Mouse (Mus musculus): ENCODE measurements around the gene Qrich2.

- TF ChIP-seq GABPA (IDR thresholded peaks at IDR 0.05; ENCODE audit: insufficient replicate concordance, low read depth, low read length) (no peak), CTCF (conservative IDR thresholded peaks at IDR 0.05 in 1 of 2, IDR thresholded peaks at IDR 0.05 in 1 of 2; ENCODE audit: low read depth in 2 of 2, low read length in 2 of 2) (no peak), CHD1 (IDR thresholded peaks at IDR 0.05; ENCODE audit: low read depth, low read length) (no peak)
Measured at GRCm38 (mm10) chr11:116481776-116482175, 15.7 kb upstream of the Qrich2 start.

Measured in CH12.LX (cell line).